Mouse (Mus musculus) ES-Bruce4 (cell line): ENCODE measurements at regions not wholly inside any gene's neighbourhood (a gene's known extent, or its start where the extent isn't known, plus 50 kb on each side); places are given as distances from the start of the nearest gene placed in this dataset.

Experiments used
- H3K27ac ChIP-seq: 2 replicates; pipeline ENCODE4 v1.5.1; 2012; ENCODE audit warnings: low read length, inconsistent platforms; ENCODE audit not compliant: insufficient read depth
- H3K27me3 ChIP-seq: 2 replicates; pipeline ENCODE4 v1.6.1; 2012; ENCODE audit warnings: mild to moderate bottlenecking, low read length, inconsistent platforms; ENCODE audit not compliant: control insufficient read depth, poor library complexity, insufficient read depth, severe bottlenecking
- H3K36me3 ChIP-seq: 2 replicates; pipeline ENCODE4 v1.6.1; 2012; ENCODE audit warnings: inconsistent platforms, mild to moderate bottlenecking, low read length, moderate library complexity; ENCODE audit not compliant: control insufficient read depth, poor library complexity, insufficient read depth, severe bottlenecking
- H3K4me1 ChIP-seq: one replicate; pipeline ENCODE4 v1.8.1; 2011; ENCODE audit warnings: low read length; ENCODE audit not compliant: control insufficient read depth, insufficient read depth
- H3K4me3 ChIP-seq: 2 replicates; pipeline ENCODE4 v1.5.1; 2011; ENCODE audit warnings: low read depth, mild to moderate bottlenecking, low read length
- H3K9ac ChIP-seq: 2 replicates; pipeline ENCODE4 v1.6.1; 2012; ENCODE audit warnings: low read depth, mild to moderate bottlenecking, inconsistent platforms; ENCODE audit not compliant: poor library complexity, severe bottlenecking
- H3K9me3 ChIP-seq: replicated peaks from 2 replicates; pipeline ENCODE4 v1.6.1; 2012; ENCODE audit warnings: mild to moderate bottlenecking, low read length, inconsistent platforms; ENCODE audit not compliant: control insufficient read depth, poor library complexity, insufficient read depth, severe bottlenecking
- CTCF ChIP-seq: IDR thresholded peaks from one replicate; pipeline ENCODE4 v1.8.1; 2011; ENCODE audit warnings: low read depth, low read length
- EP300 ChIP-seq: IDR thresholded peaks from 2 replicates; pipeline ENCODE4 v1.6.1; 2011; ENCODE audit warnings: low read depth, low read length; ENCODE audit not compliant: insufficient read depth
- POLR2A ChIP-seq: IDR thresholded peaks from one replicate; pipeline ENCODE4 v1.8.1; 2011; ENCODE audit warnings: low read length; ENCODE audit not compliant: insufficient read depth

DNA sequence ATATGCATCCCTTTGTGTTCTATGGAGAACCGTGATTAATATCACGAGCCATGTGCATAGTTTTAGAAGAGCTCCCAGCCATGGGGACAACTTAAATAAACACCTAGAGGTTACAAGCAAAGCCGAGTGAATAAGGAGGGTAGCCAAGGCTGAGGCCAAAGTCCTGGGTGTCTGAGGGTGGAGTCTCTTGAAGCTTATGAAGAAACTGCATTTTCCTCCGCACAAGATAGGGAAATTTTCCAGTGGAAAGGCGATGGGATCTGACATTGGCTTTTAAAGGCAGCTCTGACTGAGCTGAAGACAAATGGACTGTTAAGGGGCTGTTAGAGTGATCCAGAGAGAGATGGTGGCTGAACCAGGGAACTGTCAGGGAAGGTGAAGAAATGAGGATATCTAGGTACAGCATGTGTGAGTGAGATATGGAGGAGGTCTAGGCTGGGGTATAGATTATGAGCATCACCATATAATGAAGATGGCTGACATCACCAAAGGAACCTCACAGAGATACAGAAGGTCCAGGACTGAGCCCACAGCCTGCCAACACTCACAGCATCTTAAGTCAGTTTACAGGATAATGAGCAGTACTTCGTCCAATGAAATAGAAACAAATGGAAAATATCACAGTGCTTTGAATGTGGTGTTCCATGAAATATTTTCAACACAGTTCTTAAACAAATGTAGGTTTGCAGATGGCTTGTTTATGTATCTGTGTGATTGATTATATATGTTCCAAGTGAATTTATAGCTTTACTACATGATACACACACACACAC, 153.7 kb upstream of the Tenm4 start:
- H3K36me3 ChIP-seq: no peaks in the 10 kb centered on the region
- no peaks in the 10 kb centered on the region for H3K9me3 ChIP-seq
- TF ChIP-seq CTCF (no peak), EP300 (no peak), POLR2A (no peak)
- no peak overlapping the region for H3K27ac ChIP-seq
- H3K9ac ChIP-seq: no peak overlapping the region
- H3K27me3 ChIP-seq: no peaks in the 10 kb centered on the region
- no peak overlapping the region for H3K4me3 ChIP-seq
- H3K4me1 ChIP-seq: no peaks in the 10 kb centered on the region

- Histone ChIP-seq H3K27me3 (no peaks in the 10 kb centered on the region), H3K27ac (no peak overlapping the region), H3K4me1 (no peaks in the 10 kb centered on the region), H3K36me3 (no peaks in the 10 kb centered on the region), H3K4me3 (no peak overlapping the region), H3K9me3 (no peaks in the 10 kb centered on the region; the same call in 1 of the 2 replicates), H3K9ac (no peak overlapping the region)
- TF ChIP-seq CTCF (peak; percentile 26), EP300 (no peak), POLR2A (no peak)
Observed at GRCm38 (mm10) chr7:96024048-96024447, 147.0 kb upstream of the Tenm4 start.

DNA sequence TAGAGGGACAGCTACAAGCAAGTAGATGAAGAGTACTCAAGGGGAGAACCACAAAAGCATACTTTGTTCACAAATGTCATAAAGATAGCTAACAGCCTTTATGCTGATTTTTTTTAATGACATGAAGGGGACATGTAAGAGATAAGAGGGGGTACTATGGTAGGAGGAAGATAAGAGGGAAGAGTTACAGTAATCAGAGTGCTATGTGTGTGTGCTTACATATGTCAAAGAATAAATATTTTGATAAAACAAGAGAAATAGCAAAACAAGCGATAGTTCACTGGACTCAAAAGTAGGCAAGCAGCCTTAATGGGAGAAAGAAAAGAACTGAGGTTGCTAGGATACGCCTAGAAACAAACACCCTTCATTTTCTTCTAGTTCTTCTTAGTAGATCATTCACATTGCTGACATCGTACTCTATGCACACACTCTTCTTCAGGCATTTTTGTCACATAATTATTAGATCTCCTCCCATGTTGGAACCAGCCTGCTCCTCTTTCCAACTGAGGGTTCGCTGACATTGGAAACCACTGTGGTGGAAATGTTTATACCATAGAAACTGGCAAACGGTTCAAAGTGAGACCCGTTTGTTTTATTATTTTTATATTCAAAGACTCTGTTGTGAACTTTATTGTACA, 144.1 kb upstream of the Tenm4 start:
- no peaks in the 10 kb centered on the region for H3K36me3 ChIP-seq
- no peak overlapping the region for H3K27ac ChIP-seq
- H3K4me1 ChIP-seq: no peaks in the 10 kb centered on the region
- H3K27me3 ChIP-seq: no peaks in the 10 kb centered on the region
- no peaks in the 10 kb centered on the region; the same call in 1 of the 2 replicates for H3K9me3 ChIP-seq
- H3K4me3 ChIP-seq: no peak overlapping the region
- TF ChIP-seq CTCF (no peak), POLR2A (no peak), EP300 (no peak)
- no peak overlapping the region for H3K9ac ChIP-seq

- no peak overlapping the region for H3K4me3 ChIP-seq
- H3K4me1 ChIP-seq: no peaks in the 10 kb centered on the region
- H3K9ac ChIP-seq: no peak overlapping the region
- no peaks in the 10 kb centered on the region for H3K36me3 ChIP-seq
- no peaks in the 10 kb centered on the region for H3K9me3 ChIP-seq
- H3K27ac ChIP-seq: no peak overlapping the region
- TF ChIP-seq CTCF: no peak
- no peak for TF ChIP-seq POLR2A
- TF ChIP-seq EP300: no peak
- no peaks in the 10 kb centered on the region for H3K27me3 ChIP-seq
Observed at GRCm38 (mm10) chr7:96033636-96034035, 137.4 kb upstream of the Tenm4 start.

DNA sequence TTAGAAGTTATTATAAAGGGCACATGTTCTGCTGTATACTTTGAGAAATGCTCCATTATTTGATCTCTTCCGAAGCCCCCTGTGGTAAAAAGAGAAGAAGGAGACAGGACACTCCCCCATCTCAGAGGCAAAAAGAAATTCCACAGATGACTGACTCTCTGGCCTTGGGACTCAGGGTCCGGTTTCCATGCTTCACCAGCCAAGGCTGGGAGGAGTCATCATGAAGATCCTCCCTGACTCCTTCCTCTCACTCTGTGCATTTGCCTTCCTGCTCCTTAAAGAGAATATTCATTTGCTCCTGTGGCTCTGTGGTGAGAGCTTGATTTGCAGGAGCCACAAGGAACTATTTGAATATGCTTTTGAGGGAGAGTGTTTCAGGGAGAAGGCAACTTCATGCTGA, 135.6 kb upstream of the Tenm4 start:
- no peaks in the 10 kb centered on the region for H3K9me3 ChIP-seq
- H3K4me3 ChIP-seq: no peak overlapping the region
- H3K9ac ChIP-seq: no peak overlapping the region
- TF ChIP-seq POLR2A (no peak), CTCF (no peak), EP300 (no peak)
- no peaks in the 10 kb centered on the region for H3K4me1 ChIP-seq
- H3K27me3 ChIP-seq: no peaks in the 10 kb centered on the region
- no peaks in the 10 kb centered on the region for H3K36me3 ChIP-seq
- no peak overlapping the region for H3K27ac ChIP-seq

- H3K4me3 ChIP-seq: no peak overlapping the region
- H3K9ac ChIP-seq: no peak overlapping the region
- TF ChIP-seq EP300 (no peak), POLR2A (no peak), CTCF (no peak)
- H3K36me3 ChIP-seq: no peaks in the 10 kb centered on the region
- H3K4me1 ChIP-seq: no peaks in the 10 kb centered on the region
- H3K27ac ChIP-seq: no peak overlapping the region
- H3K9me3 ChIP-seq: no peaks in the 10 kb centered on the region; the same call in 1 of the 2 replicates
- no peaks in the 10 kb centered on the region for H3K27me3 ChIP-seq
Observed at GRCm38 (mm10) chr7:96039628-96040027, 131.4 kb upstream of the Tenm4 start.
